Mouse (Mus musculus) liver, embryonic 11.5 days (tissue): ENCODE data around the gene Mllt3. TPM values are rescaled to one million over a fixed set of nuclear protein-coding genes. Genes with fewer than 3 reads are reported as not detected.

ENCODE experiments used
- ATAC-seq: fragments of 200-750 bp; cut with Nextera tagmentation; replicated peaks from 2 replicates; pipeline ENCODE4 v1.8.0; 2017; ENCODE audit warnings: moderate number of reproducible peaks, mild to moderate bottlenecking, moderate TSS enrichment, moderate library complexity; ENCODE audit not compliant: low FRiP score
- DNase-seq: peaks from one replicate; pipeline ENCODE4 v3.0.0-alpha.2; 2017; ENCODE audit warnings: low spot score
- H3K27ac ChIP-seq: fragments of 300-500 bp; sonication (generic); 2 replicates; pipeline ENCODE4 v1.5.1; 2014; ENCODE audit warnings: mild to moderate bottlenecking, low read depth, low read length, control low read depth
- H3K27me3 ChIP-seq: fragments of 300-500 bp; sonication (generic); replicated peaks from 2 replicates; pipeline ENCODE4 v1.6.1; 2014; ENCODE audit warnings: low read length, mixed read lengths; ENCODE audit not compliant: control insufficient read depth, insufficient read depth
- H3K36me3 ChIP-seq: fragments of 300-500 bp; sonication (generic); 2 replicates; pipeline ENCODE4 v1.6.1; 2014; ENCODE audit warnings: mild to moderate bottlenecking, low read length, moderate library complexity, mixed read lengths; ENCODE audit not compliant: control insufficient read depth, insufficient read depth
- H3K4me1 ChIP-seq: fragments of 300-500 bp; sonication (generic); replicated peaks from 2 replicates; pipeline ENCODE4 v1.6.1; 2014; ENCODE audit warnings: low read length, mixed read lengths; ENCODE audit not compliant: control insufficient read depth, insufficient read depth
- H3K4me2 ChIP-seq: fragments of 300-500 bp; sonication (generic); 2 replicates; pipeline ENCODE4 v1.6.1; 2014; ENCODE audit warnings: mild to moderate bottlenecking, control low read depth, moderate library complexity
- H3K4me3 ChIP-seq: fragments of 300-500 bp; sonication (generic); 2 replicates; pipeline ENCODE4 v1.5.1; 2014; ENCODE audit warnings: low read depth, low read length, control low read depth
- H3K9ac ChIP-seq: fragments of 300-500 bp; sonication (generic); 2 replicates; pipeline ENCODE4 v1.6.1; 2014; ENCODE audit warnings: low read depth, low read length, control low read depth
- H3K9me3 ChIP-seq: fragments of 300-500 bp; sonication (generic); 2 replicates; pipeline ENCODE4 v1.6.1; 2016; ENCODE audit warnings: low read length, inconsistent platforms, mixed read lengths; ENCODE audit not compliant: control insufficient read depth
- WGBS: fragments of 180-500 bp; shearing (Covaris S2); extraction: QIAGEN DNeasy Blood & Tissue Kit; methylation state at CpG from one replicate; pipeline ENCODE4 v1.1.7; 2014; 5-methylcytosine and 5-hydroxymethylcytosine counted together
- polyA plus RNA-seq: library from polyadenylated mRNA; unstranded; fragments of >200 nt; fragmentation: Nextera tagmentation; extraction: Ambion mirVana; gene quantifications from 2 replicates; pipeline ENCODE4 v1.2.1, GENCODE M21; 2014

The Mllt3 gene
- polyA plus RNA-seq, 1 experiment from 2014 or later = 77.5 TPM

GRCm38 (mm10) chr4:87792511-87792910, 240.7 kb downstream of the Mllt3 start:
- H3K4me1 ChIP-seq = no peaks in the 10 kb centered on the region; the same call in none of the 2 replicates
- H3K36me3 ChIP-seq = peaks cover 22% of the 10 kb centered on the region; the same call in 1 of the 2 replicates
- H3K27me3 ChIP-seq = no peaks in the 10 kb centered on the region
- H3K27ac ChIP-seq = no peak overlapping the region
- DNase-seq (no peak), ATAC-seq (no peak)
- no peaks in the 10 kb centered on the region for H3K9me3 ChIP-seq
- no peak overlapping the region for H3K9ac ChIP-seq
- H3K4me3 ChIP-seq = no peak overlapping the region
- 84% methylated on average over 5 of the region's 5 CpGs for WGBS
- no peak overlapping the region for H3K4me2 ChIP-seq

GRCm38 (mm10) chr4:87789446-87789845, 243.7 kb downstream of the Mllt3 start:
- H3K9ac ChIP-seq = no peak overlapping the region
- no peak for DNase-seq
- H3K4me2 ChIP-seq = no peak overlapping the region
- peaks cover 22% of the 10 kb centered on the region; the same call in 1 of the 2 replicates for H3K36me3 ChIP-seq
- H3K4me3 ChIP-seq = no peak overlapping the region
- no peak overlapping the region for H3K27ac ChIP-seq
- H3K9me3 ChIP-seq = no peaks in the 10 kb centered on the region
- ATAC-seq = no peak
- WGBS = 91% methylated on average over 7 of the region's 7 CpGs
- H3K27me3 ChIP-seq = no peaks in the 10 kb centered on the region
- H3K4me1 ChIP-seq = no peaks in the 10 kb centered on the region; the same call in 1 of the 2 replicates

GRCm38 (mm10) chr4:87788691-87789090, 244.5 kb downstream of the Mllt3 start:
- no peak; the same call in 1 of the 2 replicates for ATAC-seq
- H3K4me2 ChIP-seq = no peak overlapping the region
- H3K4me3 ChIP-seq = no peak overlapping the region
- H3K27ac ChIP-seq = no peak overlapping the region
- H3K9me3 ChIP-seq = no peaks in the 10 kb centered on the region
- no peak overlapping the region for H3K9ac ChIP-seq
- H3K4me1 ChIP-seq = no peaks in the 10 kb centered on the region
- H3K36me3 ChIP-seq = peaks cover 22% of the 10 kb centered on the region; the same call in 1 of the 2 replicates
- WGBS = 71% methylated on average over 8 of the region's 8 CpGs
- H3K27me3 ChIP-seq = no peaks in the 10 kb centered on the region
- DNase-seq = no peak

DNA sequence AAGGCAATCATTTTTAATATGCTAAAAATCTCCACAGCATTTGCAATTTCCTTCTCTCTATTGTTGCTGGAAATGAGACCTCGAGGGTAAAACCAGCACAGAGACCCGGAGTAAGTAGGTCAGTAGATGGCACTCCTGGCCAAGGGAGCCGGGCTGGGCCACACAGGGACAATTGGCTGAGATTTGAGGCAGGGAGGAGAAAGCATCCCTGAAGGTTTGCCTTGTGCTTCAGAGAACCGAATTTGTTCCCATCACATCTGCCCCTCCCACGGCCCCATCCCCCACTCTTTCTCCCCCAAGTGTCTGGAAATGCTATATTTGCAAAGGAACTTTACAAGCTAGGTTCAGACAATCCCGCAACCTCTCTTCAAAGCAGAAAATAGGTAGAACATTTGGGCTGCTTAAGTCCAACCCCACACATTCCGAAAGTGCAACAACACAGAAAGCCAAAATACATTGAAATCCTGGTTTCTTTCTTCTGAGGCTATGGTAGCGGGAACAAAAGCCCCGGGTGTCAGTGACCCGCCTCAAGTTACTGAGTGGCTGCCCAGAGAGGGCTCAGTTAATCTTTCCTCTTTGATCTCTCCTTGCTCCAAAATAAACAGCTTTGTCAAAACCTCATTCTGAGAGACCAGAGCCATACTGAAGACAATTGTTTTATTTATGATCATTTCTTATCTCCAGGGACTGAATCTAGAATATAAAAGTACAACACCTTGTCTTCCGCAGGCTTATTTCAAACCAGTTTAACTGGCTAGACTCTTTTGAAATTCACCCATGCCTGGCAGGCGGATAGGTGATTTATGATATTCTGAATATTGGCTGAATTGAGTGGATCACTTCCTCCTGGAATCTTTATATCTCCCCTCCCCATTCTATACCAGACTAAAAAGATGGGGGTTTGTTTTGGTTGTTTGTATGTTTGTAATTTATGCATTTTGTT, 247.8 kb downstream of the Mllt3 start:
- no peak for DNase-seq
- Histone ChIP-seq H3K27me3 (no peaks in the 10 kb centered on the region), H3K4me1 (no peaks in the 10 kb centered on the region), H3K9me3 (no peaks in the 10 kb centered on the region), H3K27ac (no peak overlapping the region), H3K9ac (no peak overlapping the region), H3K4me3 (no peak overlapping the region), H3K4me2 (no peak overlapping the region), H3K36me3 (peaks cover 15% of the 10 kb centered on the region; the same call in 1 of the 2 replicates)
- 42% methylated on average over 12 of the region's 12 CpGs for WGBS
- no peak for ATAC-seq

DNA sequence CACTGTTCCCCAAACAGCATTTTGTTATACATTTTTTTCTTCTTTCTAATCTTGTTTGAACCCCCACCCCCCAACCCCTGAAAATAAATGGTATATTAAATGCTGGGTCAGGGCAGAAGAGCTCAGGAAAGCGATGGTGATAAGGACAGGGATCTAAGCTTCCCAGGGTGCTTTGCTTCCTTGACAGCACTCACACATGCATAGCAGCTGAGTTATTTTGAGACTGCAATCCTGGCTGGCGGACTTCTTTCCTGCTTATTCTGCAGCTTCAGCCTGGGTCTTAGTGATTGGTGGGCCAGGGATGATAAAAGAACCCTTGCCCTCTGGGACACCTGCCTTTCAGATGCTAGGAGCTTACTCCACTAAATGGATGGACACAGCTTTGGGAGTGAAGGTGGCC, 249.4 kb downstream of the Mllt3 start:
- peaks cover 8% of the 10 kb centered on the region; the same call in 1 of the 2 replicates for H3K36me3 ChIP-seq
- no peak overlapping the region for H3K4me2 ChIP-seq
- no peak overlapping the region for H3K4me3 ChIP-seq
- H3K4me1 ChIP-seq = no peaks in the 10 kb centered on the region
- DNase-seq = no peak
- no peak overlapping the region for H3K9ac ChIP-seq
- H3K9me3 ChIP-seq = no peaks in the 10 kb centered on the region
- no peaks in the 10 kb centered on the region for H3K27me3 ChIP-seq
- ATAC-seq = no peak
- 71% methylated on average over 2 of the region's 2 CpGs for WGBS
- H3K27ac ChIP-seq = no peak overlapping the region

DNA sequence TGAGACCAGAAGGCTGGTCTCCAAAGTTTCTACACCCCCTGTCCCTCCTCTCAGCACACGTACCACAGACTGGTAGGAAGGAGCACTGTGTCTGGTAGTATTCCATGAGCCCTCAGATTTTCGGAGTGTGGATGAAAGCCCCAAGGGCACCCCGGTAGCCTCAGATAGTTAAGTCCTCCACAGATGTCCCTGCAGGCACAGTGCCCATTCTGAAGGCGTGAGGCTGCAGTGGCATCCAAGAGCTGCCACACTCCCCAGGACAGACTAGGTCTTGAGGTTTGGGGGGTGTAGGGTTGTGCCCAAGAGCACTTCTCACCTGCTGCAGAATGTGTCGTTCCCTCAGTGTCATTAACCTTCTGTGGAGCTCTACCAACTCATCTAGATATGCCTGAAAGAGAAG, 251.2 kb downstream of the Mllt3 start:
- H3K4me2 ChIP-seq = no peak overlapping the region
- H3K36me3 ChIP-seq = peaks cover 6% of the 10 kb centered on the region; the same call in 1 of the 2 replicates
- ATAC-seq (no peak), DNase-seq (no peak)
- H3K9ac ChIP-seq = no peak overlapping the region
- no peaks in the 10 kb centered on the region for H3K4me1 ChIP-seq
- WGBS = 92% methylated on average over 5 of the region's 5 CpGs
- no peak overlapping the region for H3K4me3 ChIP-seq
- no peaks in the 10 kb centered on the region for H3K9me3 ChIP-seq
- H3K27me3 ChIP-seq = no peaks in the 10 kb centered on the region
- H3K27ac ChIP-seq = no peak overlapping the region

- Histone ChIP-seq H3K4me2 (no peak overlapping the region), H3K9me3 (no peaks in the 10 kb centered on the region), H3K9ac (no peak overlapping the region), H3K4me1 (no peaks in the 10 kb centered on the region), H3K36me3 (peaks cover 3% of the 10 kb centered on the region; the same call in 1 of the 2 replicates), H3K4me3 (no peak overlapping the region), H3K27ac (no peak overlapping the region), H3K27me3 (no peaks in the 10 kb centered on the region)
- DNase-seq = no peak
- ATAC-seq = no peak
- WGBS = 100% methylated on average over 2 of the region's 2 CpGs
These were observed 257.4 kb downstream of the Mllt3 start for GRCm38 (mm10) chr4:87775721-87776120.

- ATAC-seq (no peak), DNase-seq (no peak)
- Histone ChIP-seq H3K36me3 (peaks cover 3% of the 10 kb centered on the region; the same call in 1 of the 2 replicates), H3K9ac (no peak overlapping the region), H3K4me1 (no peaks in the 10 kb centered on the region), H3K4me2 (no peak overlapping the region), H3K27ac (no peak overlapping the region), H3K27me3 (no peaks in the 10 kb centered on the region), H3K4me3 (no peak overlapping the region), H3K9me3 (no peaks in the 10 kb centered on the region)
- WGBS = 90% methylated on average over 4 of the region's 4 CpGs
These were observed 258.6 kb downstream of the Mllt3 start for GRCm38 (mm10) chr4:87774515-87774914.
